Mouse (Mus musculus) bone marrow, adult 2 months (tissue): ENCODE results near the gene Akap17b.

ENCODE experiments used
- CTCF ChIP-seq: fragments of 200-500 bp; IDR thresholded peaks from 2 replicates; pipeline ENCODE4 v1.5.1; 2011; ENCODE audit warnings: low read length, control low read depth; ENCODE audit not compliant: control insufficient read depth, insufficient read depth
- POLR2A ChIP-seq: fragments of 200-500 bp; IDR thresholded peaks from 2 replicates; pipeline ENCODE4 v1.6.1; 2011; ENCODE audit warnings: low read depth, mild to moderate bottlenecking, control low read depth, low read length, borderline replicate concordance; ENCODE audit not compliant: control insufficient read depth

DNA sequence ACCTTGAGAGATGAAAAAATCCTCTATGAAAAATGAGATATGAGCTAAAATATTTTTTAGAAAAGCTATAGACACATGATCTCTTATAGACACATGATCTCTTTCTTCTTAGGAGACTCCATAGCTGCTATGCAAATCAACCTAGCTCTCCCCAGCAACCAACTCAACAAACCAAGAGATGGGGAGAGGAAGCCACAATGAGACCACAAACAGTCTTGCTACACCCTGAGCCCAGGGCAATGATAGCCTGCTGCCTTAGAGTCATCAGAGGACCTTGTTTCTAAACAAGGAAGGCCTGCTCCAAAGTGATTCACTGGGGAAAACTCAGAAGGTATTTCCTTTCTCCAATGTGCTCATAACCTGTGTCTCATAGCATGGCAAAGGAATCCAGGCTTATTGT lies 44.5 kb upstream of the Akap17b start:
- TF ChIP-seq CTCF (no peak), POLR2A (no peak)
